Mouse (Mus musculus) forebrain, embryonic 15.5 days (tissue): ENCODE measurements around the gene Fam193b. TPM values are rescaled to one million over a fixed set of nuclear protein-coding genes. Genes with fewer than 3 reads are reported as not detected.
"Not testable (repeated sequence)": the region's sequence is repeated elsewhere in the genome, so short reads cannot be mapped to it uniquely, and the experiment has no call there.

Source experiments
- ATAC-seq: fragments of 200-750 bp; cut with Nextera tagmentation; replicated peaks from 2 replicates; pipeline ENCODE4 v1.8.0; 2017; ENCODE audit warnings: mild to moderate bottlenecking, moderate TSS enrichment, moderate library complexity
- H3K27ac ChIP-seq: fragments of 300-500 bp; sonication (generic); replicated peaks from 2 replicates; pipeline ENCODE4 v1.5.1; 2015; ENCODE audit warnings: mild to moderate bottlenecking, inconsistent platforms
- H3K27me3 ChIP-seq: fragments of 300-500 bp; sonication (generic); 2 replicates; pipeline ENCODE4 v1.6.1; 2015; ENCODE audit warnings: inconsistent platforms
- H3K36me3 ChIP-seq: fragments of 300-500 bp; sonication (generic); 2 replicates; pipeline ENCODE4 v1.6.1; 2015; ENCODE audit warnings: mild to moderate bottlenecking, inconsistent platforms
- H3K4me1 ChIP-seq: fragments of 300-500 bp; sonication (generic); 2 replicates; pipeline ENCODE4 v1.6.1; 2015; ENCODE audit warnings: inconsistent platforms
- H3K4me2 ChIP-seq: fragments of 300-500 bp; sonication (generic); replicated peaks from 2 replicates; pipeline ENCODE4 v1.6.1; 2015; ENCODE audit warnings: mild to moderate bottlenecking, inconsistent platforms
- H3K4me3 ChIP-seq: fragments of 300-500 bp; sonication (generic); 2 replicates; pipeline ENCODE4 v1.5.1; 2015; ENCODE audit warnings: mild to moderate bottlenecking, inconsistent platforms
- H3K9ac ChIP-seq: fragments of 300-500 bp; sonication (generic); replicated peaks from 2 replicates; pipeline ENCODE4 v1.6.1; 2015; ENCODE audit warnings: mild to moderate bottlenecking, inconsistent platforms
- H3K9me3 ChIP-seq: fragments of 300-500 bp; sonication (generic); 2 replicates; pipeline ENCODE4 v1.6.1; 2016; ENCODE audit warnings: inconsistent platforms
- WGBS: fragments of 180-500 bp; shearing (Covaris S2); methylation state at CpG from one replicate; pipeline ENCODE4 v1.1.7; 2015; ENCODE audit warnings: mixed read lengths; 5-methylcytosine and 5-hydroxymethylcytosine counted together
- polyA plus RNA-seq: library from polyadenylated mRNA; unstranded; fragments of >200 nt; fragmentation: Nextera tagmentation; extraction: Ambion mirVana; gene quantifications from 2 replicates; pipeline ENCODE4 v1.2.1, GENCODE M21; 2015

The Fam193b gene
- polyA plus RNA-seq, 1 experiment from 2014 or later = 62.4 TPM

DNA sequence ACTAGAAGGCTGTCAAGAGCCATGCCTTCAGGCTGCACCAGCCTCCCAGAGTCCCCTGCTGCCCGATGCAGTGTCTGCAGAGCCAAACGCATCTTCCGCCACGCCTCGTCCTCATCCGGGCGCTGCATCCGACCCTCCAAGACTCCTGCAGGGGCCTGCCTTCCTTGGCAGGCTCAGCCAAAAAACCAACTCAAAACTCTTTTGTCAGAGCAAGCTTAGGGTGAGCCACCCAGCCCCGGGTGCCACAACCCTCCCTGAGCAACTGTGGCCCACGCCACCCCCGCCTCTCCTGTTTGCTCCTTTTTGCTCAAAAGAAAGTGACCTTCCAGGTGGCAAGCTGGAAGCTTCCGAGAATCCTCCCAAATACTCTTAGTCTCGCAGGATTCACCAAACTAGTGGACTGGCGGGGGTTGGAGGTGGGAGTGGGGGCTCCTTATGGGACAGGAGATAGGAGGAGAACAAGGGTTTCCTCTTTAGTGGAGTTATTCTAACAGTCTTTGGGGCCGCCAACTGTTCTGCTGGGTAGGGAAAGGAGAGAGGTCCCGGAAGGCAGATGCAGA is 1.1 kb downstream of the Fam193b start:
- Histone ChIP-seq H3K4me1 (peaks cover 35% of the 10 kb centered on the region), H3K4me2 (peak overlapping the region; percentile 92), H3K9me3 (no peaks in the 10 kb centered on the region), H3K4me3 (peak overlapping the region; percentile 94), H3K27ac (peak overlapping the region; percentile 92), H3K36me3 (no peaks in the 10 kb centered on the region; the same call in 1 of the 2 replicates), H3K9ac (peak overlapping the region; percentile 98), H3K27me3 (no peaks in the 10 kb centered on the region)
- no peak for ATAC-seq
- WGBS = under 1% methylated on average over 16 of the region's 16 CpGs

DNA sequence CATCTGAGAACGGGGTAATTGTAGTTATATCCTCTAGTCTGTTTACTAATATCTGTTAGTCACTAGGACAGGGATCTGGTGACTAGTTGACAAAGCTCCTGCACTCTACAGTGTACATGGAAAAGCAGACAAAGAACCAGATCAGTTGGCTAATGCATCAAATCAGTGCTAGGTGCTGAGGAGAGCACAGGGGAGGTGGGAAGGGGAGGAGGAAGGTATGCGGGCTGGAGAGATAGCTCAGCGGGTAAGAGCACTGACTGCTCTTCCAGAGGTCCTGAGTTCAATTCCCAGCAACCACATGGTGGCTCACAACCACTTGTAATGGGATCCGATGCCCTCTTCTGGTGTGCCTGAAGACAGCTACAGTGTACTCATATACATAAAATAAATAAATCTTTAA is 2.4 kb downstream of the Fam193b start:
- peaks cover 35% of the 10 kb centered on the region for H3K4me1 ChIP-seq
- not testable (repeated sequence) for H3K27me3 ChIP-seq, H3K36me3 ChIP-seq, ATAC-seq, H3K9ac ChIP-seq, H3K9me3 ChIP-seq, H3K27ac ChIP-seq, H3K4me3 ChIP-seq, H3K4me2 ChIP-seq
- WGBS = 90% methylated on average over 4 of the region's 4 CpGs

DNA sequence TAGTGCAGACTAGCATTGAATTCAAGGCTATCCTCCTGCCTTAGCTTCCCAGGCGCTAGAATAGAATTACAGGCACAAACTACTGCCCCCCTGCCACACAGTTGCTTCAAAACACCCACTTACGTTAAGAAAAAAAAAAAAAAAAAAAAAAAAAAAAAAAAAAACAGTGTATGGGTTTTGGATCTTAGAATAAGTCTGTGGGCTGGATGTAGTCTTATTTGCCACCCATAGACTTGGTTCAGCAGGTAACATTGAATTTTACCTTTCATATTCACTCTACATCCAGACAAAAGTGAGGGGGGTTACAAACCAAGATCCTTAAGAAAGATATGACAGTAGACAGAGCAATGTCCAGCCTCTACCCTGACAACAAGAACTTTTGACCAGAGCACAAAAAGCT is 3.0 kb downstream of the Fam193b start:
- H3K9me3 ChIP-seq = no peaks in the 10 kb centered on the region

GRCm38 (mm10) chr13:55567001-55567400 is 3.9 kb downstream of the Fam193b start:
- 88% methylated on average over 6 of the region's 6 CpGs for WGBS
- no peaks in the 10 kb centered on the region for H3K27me3 ChIP-seq
- no peak for ATAC-seq
- no peaks in the 10 kb centered on the region for H3K9me3 ChIP-seq
- H3K9ac ChIP-seq = no peak overlapping the region
- peaks cover 31% of the 10 kb centered on the region for H3K4me1 ChIP-seq
- no peak overlapping the region for H3K4me2 ChIP-seq
- H3K27ac ChIP-seq = no peak overlapping the region
- peaks cover 6% of the 10 kb centered on the region; the same call in 1 of the 2 replicates for H3K36me3 ChIP-seq
- H3K4me3 ChIP-seq = no peak overlapping the region

More for the DNA sequence above, 3.0 kb downstream of the Fam193b start:
- no peaks in the 10 kb centered on the region for H3K27me3 ChIP-seq
- H3K4me1 ChIP-seq = peaks cover 35% of the 10 kb centered on the region
- no peak overlapping the region for H3K9ac ChIP-seq
- H3K27ac ChIP-seq = no peak overlapping the region
- H3K4me2 ChIP-seq = no peak overlapping the region
- H3K4me3 ChIP-seq = no peak overlapping the region
- peaks cover 6% of the 10 kb centered on the region; the same call in 1 of the 2 replicates for H3K36me3 ChIP-seq
- ATAC-seq = no peak
- 95% methylated on average over 2 of the region's 2 CpGs for WGBS

GRCm38 (mm10) chr13:55563266-55563879 is 7.5 kb downstream of the Fam193b start:
- Histone ChIP-seq H3K9ac (no peak overlapping the region), H3K4me2 (no peak overlapping the region), H3K27ac (no peak overlapping the region), H3K27me3 (no peaks in the 10 kb centered on the region), H3K4me1 (peaks cover 12% of the 10 kb centered on the region), H3K4me3 (no peak overlapping the region), H3K9me3 (no peaks in the 10 kb centered on the region), H3K36me3 (peaks cover 9% of the 10 kb centered on the region; the same call in 1 of the 2 replicates)
- 87% methylated on average over 7 of the region's 7 CpGs for WGBS
- no peak for ATAC-seq

DNA sequence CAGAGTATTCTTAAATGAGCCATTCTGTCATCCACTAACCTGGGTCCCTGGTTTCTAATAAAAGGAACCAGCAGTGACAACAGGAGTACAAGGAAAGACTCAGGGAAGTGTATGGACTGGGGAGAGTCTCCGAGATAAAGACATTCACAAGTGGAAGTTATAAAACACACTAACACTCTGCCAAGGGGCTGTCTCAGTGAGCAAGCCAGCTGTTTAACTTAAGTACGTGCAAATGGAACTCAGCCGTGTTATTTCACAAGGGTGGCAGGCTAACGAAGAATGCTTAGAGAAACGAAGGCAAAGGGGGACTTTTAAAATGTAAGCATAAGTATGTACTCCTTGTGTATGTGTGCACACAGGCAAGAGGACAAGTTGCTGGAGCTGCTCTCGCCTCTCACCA is 13.4 kb downstream of the Fam193b start:
- peaks cover 34% of the 10 kb centered on the region for H3K36me3 ChIP-seq
- H3K27ac ChIP-seq = no peak overlapping the region
- no peak overlapping the region for H3K4me3 ChIP-seq
- H3K9me3 ChIP-seq = no peaks in the 10 kb centered on the region
- H3K27me3 ChIP-seq = no peaks in the 10 kb centered on the region
- H3K9ac ChIP-seq = no peak overlapping the region
- no peak overlapping the region for H3K4me2 ChIP-seq
- 75% methylated on average over 6 of the region's 6 CpGs for WGBS
- no peak for ATAC-seq
- H3K4me1 ChIP-seq = 0 out of 2 replicates have a peak, but pooled peaks cover 4% of the 10 kb centered on the region

GRCm38 (mm10) chr13:55555921-55556320 is 15.0 kb downstream of the Fam193b start:
- Histone ChIP-seq H3K4me2 (no peak overlapping the region), H3K27me3 (no peaks in the 10 kb centered on the region), H3K9ac (no peak overlapping the region), H3K27ac (no peak overlapping the region), H3K4me1 (0 out of 2 replicates have a peak, but pooled peaks cover 4% of the 10 kb centered on the region), H3K36me3 (peaks cover 48% of the 10 kb centered on the region), H3K4me3 (no peak overlapping the region), H3K9me3 (no peaks in the 10 kb centered on the region)
- no peak for ATAC-seq
- WGBS = 90% methylated on average over 9 of the region's 9 CpGs

DNA sequence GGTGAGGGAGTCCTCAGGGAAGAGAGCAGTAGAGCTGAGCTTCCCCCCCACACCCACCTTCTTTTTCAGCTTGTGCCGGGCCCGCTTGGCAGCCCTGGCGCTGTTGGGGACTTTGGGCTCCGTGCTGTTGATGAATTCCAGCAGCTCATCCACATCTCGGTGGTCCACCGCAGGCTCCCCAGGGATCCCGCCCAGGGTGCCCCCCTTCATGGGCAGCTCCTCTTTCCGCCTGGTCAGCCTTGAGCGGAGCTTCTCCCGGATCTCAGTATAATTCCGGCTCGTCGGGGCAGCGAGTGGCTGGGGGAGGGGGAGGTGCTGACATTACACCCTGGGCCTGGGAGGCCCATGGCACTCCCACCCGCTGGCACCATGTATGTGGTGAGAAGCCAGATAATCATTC is 21.9 kb downstream of the Fam193b start:
- ATAC-seq = no peak
- H3K4me2 ChIP-seq = no peak overlapping the region
- 86% methylated on average over 15 of the region's 15 CpGs for WGBS

GRCm38 (mm10) chr13:55548426-55548825 is 22.5 kb downstream of the Fam193b start:
- Histone ChIP-seq H3K27me3 (no peaks in the 10 kb centered on the region), H3K27ac (no peak overlapping the region), H3K4me2 (no peak overlapping the region), H3K36me3 (peaks cover 74% of the 10 kb centered on the region), H3K9ac (no peak overlapping the region), H3K4me1 (no peaks in the 10 kb centered on the region), H3K9me3 (no peaks in the 10 kb centered on the region), H3K4me3 (no peak overlapping the region)
- 89% methylated on average over 5 of the region's 5 CpGs for WGBS
- no peak for ATAC-seq

More for the DNA sequence above, 21.9 kb downstream of the Fam193b start:
- H3K36me3 ChIP-seq = peaks cover 74% of the 10 kb centered on the region
- H3K9ac ChIP-seq = no peak overlapping the region
- H3K4me3 ChIP-seq = no peak overlapping the region
- no peak overlapping the region for H3K27ac ChIP-seq
- no peaks in the 10 kb centered on the region for H3K4me1 ChIP-seq
- H3K27me3 ChIP-seq = no peaks in the 10 kb centered on the region
- no peaks in the 10 kb centered on the region for H3K9me3 ChIP-seq

GRCm38 (mm10) chr13:55547916-55548315 is 23.0 kb downstream of the Fam193b start:
- Histone ChIP-seq H3K4me3 (no peak overlapping the region), H3K9ac (no peak overlapping the region), H3K9me3 (no peaks in the 10 kb centered on the region), H3K4me2 (no peak overlapping the region), H3K27ac (no peak overlapping the region), H3K27me3 (no peaks in the 10 kb centered on the region), H3K4me1 (no peaks in the 10 kb centered on the region), H3K36me3 (peaks cover 76% of the 10 kb centered on the region)
- no peak for ATAC-seq
- WGBS = 94% methylated on average over 2 of the region's 2 CpGs

DNA sequence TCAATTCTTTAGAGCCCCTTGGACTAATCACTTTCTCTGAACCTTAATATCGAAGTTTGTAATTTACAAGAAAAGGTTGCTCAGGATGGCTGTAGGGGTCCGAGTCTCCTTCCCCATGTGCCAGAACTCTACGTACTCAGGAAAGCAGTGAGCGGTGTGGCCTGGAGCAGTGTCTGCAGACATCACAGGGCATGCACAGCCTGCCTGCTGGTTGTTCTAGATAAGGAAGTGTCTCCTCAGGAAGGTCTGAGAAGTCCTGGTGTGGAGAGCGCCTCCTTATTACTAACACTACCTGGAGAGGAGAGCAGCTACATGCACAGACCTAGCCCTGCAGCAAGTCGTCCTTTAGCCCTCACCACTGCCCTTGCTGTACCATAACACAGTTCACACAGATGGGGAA is 26.1 kb downstream of the Fam193b start:
- no peaks in the 10 kb centered on the region for H3K27me3 ChIP-seq
- no peaks in the 10 kb centered on the region for H3K4me1 ChIP-seq
- H3K4me2 ChIP-seq = no peak overlapping the region
- peaks cover 80% of the 10 kb centered on the region for H3K36me3 ChIP-seq
- no peak overlapping the region for H3K9ac ChIP-seq
- 95% methylated on average over 6 of the region's 6 CpGs for WGBS
- no peak for ATAC-seq
- H3K27ac ChIP-seq = no peak overlapping the region
- H3K4me3 ChIP-seq = no peak overlapping the region
- no peaks in the 10 kb centered on the region for H3K9me3 ChIP-seq

DNA sequence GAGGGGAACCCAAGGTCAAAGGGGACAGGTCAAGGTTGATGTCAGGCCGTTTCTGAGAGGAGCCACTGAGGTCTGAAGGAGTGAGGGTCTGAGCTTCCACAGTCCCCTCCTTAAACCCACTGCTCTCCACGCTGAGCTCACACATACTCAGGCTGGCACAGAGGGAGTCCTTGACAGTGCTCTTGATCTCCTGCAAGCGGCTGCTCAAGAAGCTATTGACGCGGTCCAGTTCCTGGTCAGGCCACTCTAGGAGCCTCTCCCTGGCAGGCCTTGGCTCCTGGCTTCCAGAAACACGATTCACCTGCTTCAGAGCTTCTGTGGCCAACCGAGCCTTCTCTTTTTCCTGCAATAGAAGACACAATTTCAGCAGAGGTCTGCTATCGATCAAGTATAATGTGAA is 27.5 kb downstream of the Fam193b start:
- Histone ChIP-seq H3K9ac (no peak overlapping the region), H3K36me3 (peaks cover 85% of the 10 kb centered on the region)
- WGBS = 95% methylated on average over 8 of the region's 8 CpGs

DNA sequence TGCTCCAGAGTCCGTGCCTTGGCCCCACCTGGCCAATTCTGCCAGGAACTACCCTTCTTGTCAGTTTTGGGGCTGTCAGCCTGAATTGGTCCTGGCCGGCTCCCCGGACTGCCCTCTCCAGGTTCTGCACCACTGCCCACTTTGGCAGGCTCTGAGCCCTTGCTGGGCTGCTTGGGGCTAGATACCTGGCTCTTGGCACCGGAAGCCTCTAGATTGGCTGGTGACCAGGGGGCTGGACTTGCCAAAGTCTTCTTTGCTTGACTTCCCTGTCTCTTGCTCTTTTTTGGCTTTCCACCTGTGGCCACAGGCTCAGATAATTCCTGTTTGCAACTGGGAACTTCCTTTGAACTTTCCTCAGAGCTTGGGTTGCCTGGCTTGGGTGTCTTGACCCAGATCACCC is 28.0 kb downstream of the Fam193b start:
- H3K4me2 ChIP-seq = no peak overlapping the region
- no peaks in the 10 kb centered on the region for H3K27me3 ChIP-seq
- no peak overlapping the region for H3K27ac ChIP-seq
- H3K9me3 ChIP-seq = no peaks in the 10 kb centered on the region
- H3K9ac ChIP-seq = no peak overlapping the region
- H3K4me3 ChIP-seq = no peak overlapping the region
- H3K36me3 ChIP-seq = peaks cover 89% of the 10 kb centered on the region
- H3K4me1 ChIP-seq = no peaks in the 10 kb centered on the region
- 97% methylated on average over 4 of the region's 4 CpGs for WGBS
- no peak for ATAC-seq

More for the DNA sequence above, 27.5 kb downstream of the Fam193b start:
- Histone ChIP-seq H3K4me2 (no peak overlapping the region), H3K4me1 (no peaks in the 10 kb centered on the region), H3K9me3 (no peaks in the 10 kb centered on the region), H3K27ac (no peak overlapping the region), H3K4me3 (no peak overlapping the region), H3K27me3 (no peaks in the 10 kb centered on the region)
- ATAC-seq = no peak
